Mouse (Mus musculus) thymus, postnatal 14 days (tissue): Measurements from ENCODE around the gene Rnf10.
A peak's percentile ranks its signal among the peaks of the same experiment; 100 is the strongest.

ENCODE experiments used
- DNase-seq: peaks from one replicate; pipeline ENCODE4 v3.0.0; 2021

Rnf10 gene

GRCm38 (mm10) chr5:115274771-115275170, 2.1 kb upstream of the Rnf10 start:
- DNase-seq = no peak

DNA sequence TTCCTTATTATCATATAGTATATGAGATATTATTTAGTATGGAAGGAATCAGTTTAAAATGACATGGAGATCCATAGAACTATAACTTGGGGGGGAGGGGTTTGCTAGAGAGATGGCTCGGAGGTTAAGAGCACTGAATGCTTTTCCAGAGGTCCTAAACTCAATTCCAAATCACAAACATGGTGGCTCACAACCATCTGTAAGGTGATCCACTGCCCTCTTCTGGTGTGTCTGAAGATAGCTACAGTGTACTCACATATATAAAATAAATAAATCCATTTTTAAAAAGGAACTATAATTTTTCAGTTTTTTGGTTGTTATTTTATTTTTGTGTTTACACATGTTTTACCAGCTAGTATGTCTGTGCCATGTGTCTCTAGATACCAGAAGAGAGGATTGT, 1.7 kb upstream of the Rnf10 start:
- no peak for DNase-seq

DNA sequence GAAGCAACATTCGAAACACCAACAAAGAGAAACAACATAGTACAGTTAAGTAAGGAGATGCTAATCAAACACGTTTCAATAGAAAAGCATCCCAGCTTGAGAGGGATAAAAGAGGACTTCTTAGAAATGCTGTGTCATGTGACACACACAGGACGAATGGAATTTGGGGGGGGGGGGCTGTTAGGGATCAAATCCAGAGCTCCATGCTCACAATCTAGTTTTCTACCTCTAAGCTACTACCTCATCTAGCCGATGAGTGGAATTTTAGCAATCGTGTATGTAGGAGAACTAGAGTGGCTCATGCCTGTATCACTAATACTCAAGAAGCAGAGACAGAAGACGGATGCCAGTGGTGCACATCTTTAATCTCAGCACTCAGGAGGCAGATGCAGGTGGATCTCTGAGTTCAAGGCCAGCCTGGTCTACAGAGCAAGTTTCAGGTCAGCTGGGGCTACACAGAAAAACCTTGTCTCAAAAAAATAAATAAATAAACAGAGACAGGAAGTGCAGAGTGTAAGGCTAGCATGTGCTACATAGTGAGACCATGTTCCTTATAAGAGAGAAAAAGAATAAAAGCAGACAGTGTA, 944 bp upstream of the Rnf10 start:
- no peak for DNase-seq

DNA sequence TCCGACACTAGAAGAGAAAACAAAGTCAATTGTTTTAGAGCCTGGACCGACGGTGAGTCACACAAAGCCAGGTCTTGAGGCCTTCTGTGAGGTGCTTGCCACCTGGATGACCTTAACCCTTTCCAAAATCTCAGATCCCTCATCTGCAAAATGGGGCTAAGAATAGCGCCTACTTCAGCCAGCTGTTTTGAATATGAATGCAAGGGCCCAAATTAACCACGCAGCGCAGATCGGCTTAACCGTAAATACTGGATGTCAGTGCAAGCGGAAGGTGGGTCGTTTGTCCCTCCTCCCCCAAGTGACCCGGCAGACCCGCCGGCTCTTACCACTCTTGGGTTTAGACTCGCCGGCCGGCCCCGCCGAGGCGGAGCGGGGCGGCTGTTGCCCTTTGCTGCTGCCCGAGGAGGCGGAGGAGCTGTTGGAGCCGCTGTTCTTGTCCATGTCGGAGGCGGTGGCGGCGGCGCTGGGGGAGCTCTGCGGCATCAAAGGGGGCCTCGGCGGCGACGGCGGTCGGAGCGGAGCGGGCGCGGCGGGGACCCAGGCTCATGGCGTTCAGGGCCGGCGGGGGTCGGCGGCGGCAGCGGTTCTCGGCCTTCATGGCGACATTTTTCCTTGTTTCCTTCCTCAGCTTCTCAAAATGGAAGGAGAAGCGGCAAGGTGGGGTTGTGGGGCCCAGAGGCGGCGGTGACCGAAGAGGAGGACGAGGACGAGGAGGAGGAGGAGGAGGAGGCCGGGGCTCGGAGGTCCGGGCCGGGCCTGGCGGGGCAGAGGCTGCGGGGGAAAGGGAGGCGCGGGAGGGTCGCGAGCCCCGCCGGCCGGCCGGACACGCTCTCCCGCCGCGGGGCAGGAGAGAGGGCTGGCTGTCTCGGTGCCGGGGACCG, 527 bp downstream of the Rnf10 start:
- peak; percentile 69 for DNase-seq

DNA sequence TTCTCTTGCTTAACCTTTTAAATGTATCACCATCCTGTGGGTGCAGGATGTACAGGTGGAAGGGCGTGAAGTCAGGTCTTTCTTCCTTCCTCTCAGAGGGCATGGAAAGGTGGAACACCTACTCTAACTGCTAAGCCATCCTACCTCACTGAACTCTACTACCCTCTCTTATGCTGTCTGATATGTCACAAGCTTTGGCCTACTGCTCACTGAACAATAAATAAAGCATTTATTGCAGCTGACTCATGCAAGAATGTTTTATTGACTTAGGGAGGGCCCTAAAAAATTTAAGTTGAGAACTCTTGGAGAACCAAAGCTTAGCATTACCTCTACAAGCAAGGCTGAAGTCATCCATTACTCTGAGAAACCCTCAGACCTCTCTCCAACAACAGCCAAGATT, 2.7 kb downstream of the Rnf10 start:
- no peak for DNase-seq

- no peak for DNase-seq
These were observed 4.4 kb downstream of the Rnf10 start for GRCm38 (mm10) chr5:115268266-115268665.

GRCm38 (mm10) chr5:115267469-115268045, 5.1 kb downstream of the Rnf10 start:
- DNase-seq = no peak

- DNase-seq = no peak
These were observed 5.8 kb downstream of the Rnf10 start for GRCm38 (mm10) chr5:115266787-115267468.

DNA sequence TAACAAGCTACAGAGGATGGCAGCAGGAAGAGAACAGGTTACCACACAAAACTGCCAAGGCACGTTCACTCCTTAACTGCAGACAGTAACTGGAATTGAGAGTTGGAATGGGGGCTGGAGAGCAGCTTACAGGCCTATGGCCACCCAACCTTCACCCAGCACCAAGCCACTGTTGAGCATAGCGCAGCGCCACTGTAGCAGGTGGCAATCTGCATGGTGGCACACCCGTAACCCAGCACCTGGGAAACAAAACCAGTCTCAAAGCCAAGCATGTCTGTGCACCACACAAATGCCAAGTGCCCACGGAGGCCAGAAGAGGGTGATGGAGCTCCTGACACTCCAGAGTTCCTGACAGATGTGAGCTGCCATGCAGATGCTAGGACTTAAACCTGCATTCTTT, 6.4 kb downstream of the Rnf10 start:
- no peak for DNase-seq

DNA sequence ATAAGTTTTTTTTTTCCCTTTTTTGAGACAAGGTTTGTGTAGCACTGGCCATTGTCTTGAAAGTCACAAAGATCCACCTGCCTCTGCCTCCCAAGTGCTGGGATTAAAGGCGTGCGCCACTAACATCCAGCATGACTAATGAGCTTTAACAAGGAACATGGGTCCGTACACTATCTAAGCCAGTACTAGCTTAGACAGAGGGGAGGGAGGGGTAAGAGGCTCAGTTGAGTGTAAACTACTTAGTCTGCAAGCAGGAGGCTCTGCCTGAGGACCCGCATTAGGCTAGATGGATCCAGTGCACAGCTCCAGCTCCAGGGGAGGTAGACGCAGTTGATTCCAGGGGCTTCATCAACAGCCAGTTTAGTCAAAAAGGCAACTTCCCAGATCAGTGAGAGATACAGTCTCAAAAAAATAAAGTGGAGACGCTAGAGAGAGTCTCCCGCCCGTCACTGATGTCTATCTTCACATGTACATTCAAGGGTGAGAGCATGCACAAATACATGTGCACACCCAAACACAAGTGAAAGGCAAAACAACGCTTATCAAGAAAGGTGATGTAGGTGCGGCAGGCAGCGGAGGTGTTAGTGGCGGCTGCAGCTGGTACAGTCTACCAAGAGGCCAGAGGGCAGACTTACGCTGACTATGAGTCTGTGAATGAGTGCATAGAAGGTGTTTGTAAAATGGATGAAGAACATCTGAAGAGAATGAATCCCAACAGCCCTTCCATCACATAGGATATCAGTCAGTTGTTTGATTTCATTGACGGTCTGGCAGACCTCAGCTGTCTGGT, 10.0 kb downstream of the Rnf10 start:
- no peak for DNase-seq

- no peak for DNase-seq
These were observed 10.8 kb downstream of the Rnf10 start for GRCm38 (mm10) chr5:115261880-115262279.

DNA sequence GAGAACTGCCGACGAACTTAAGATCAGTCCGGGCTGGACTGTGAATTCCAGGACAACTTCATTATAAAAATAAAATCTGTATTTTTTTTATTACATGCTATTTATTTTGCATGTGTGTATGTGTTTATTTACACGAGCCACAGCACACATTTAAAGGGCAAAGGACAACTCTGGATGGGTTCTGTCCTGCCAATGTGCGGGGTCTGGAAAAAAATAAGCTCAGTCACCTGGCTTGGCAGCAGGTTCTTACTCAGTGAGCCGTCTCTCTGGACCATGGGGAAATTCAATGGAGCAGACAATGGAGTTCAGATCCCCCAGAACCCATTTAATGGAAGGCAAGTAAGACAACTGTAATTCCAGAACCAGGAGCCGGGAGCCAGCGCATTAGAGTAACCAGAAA, 11.6 kb downstream of the Rnf10 start:
- DNase-seq = no peak

- DNase-seq = no peak
These were observed 12.3 kb downstream of the Rnf10 start for GRCm38 (mm10) chr5:115260356-115260755.

DNA sequence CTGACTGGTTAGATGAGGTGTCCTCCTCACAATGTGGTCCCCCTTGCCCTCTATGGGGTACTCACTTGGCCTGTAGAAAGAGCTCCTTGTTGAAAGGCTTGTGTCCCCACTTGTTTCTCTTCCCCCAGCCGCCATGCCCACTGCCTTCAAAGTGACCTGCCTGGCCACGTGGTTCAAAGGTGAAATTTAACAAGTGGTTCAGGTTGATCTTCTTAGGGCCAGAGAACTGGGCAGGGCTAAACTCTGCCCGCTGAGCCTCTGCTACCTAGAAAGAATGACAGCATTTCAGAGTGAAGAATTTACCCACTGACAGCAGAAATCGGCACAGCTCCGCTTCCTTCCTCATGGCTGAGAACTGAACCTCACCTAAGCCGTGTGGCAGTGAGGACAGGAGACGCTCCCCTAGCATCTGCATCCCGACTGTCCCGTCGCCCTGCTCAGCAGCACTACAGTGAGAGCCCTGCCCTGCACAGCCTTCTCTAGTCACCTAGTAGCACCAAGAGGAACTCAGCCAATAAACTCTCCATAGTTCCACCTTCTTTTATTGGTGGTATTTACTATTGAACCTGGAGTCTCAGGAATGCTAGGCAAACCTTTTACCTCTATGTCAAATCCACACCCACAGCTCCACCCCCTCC, 15.7 kb downstream of the Rnf10 start:
- no peak for DNase-seq

GRCm38 (mm10) chr5:115255472-115255871, 17.2 kb downstream of the Rnf10 start:
- DNase-seq = no peak

- DNase-seq = no peak
These were observed 32.5 kb downstream of the Rnf10 start for GRCm38 (mm10) chr5:115240191-115240590.

DNA sequence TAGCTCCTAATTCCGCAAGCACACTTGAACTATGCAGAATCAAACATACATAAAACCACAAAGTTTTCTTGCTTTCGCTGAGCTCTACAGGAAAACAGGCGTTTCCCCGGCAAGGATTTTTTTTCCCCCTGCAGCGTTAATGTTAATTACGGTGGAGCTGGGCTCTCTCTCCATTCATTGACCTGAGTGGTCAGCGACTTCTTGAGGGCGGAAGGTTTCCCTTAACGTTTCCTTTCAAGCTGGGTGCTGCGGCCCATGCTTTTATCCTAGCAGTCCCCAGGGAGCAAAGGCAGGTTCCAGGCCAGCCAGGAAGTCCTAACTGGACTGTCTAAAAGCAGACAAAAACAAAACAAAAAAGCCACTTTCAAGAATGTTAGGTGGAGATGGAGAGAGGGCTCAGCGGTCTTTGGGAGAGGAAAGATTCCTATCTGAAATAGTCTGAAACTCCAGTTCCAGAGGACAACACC, 33.9 kb downstream of the Rnf10 start:
- DNase-seq = no peak

GRCm38 (mm10) chr5:115237803-115238728, 34.6 kb downstream of the Rnf10 start:
- peak; percentile 95 for DNase-seq

DNA sequence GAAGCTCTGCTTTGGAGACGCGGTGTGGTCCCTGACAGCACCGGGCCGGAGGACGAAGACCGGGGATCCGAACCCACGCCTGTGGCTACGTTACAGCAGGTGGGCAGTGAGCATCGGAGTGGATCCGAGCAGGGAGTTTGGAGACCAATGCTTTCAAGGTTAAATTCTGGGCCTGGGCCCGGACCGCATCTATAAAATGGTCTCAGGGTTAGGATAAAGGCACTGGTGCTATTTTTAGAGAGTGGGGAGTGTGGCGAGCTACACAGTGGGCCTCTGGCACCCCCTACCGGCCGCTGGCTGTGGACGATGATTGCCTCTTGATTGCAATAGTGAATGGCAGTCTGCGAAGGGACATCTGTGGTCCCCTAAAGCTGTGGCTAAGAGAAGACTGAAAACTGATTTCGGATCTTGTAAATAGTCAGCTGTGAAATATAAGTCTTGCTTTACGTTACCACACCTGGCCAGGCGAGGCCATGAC, 36.9 kb downstream of the Rnf10 start, which contains the start of gene Pop5:
Pop5 (plus strand) TSS at position 51 of the 478 bp plus-strand sequence.
- peak; percentile 90 for DNase-seq

GRCm38 (mm10) chr5:115235323-115235771, 37.4 kb downstream of the Rnf10 start:
- peak; percentile 47 for DNase-seq

DNA sequence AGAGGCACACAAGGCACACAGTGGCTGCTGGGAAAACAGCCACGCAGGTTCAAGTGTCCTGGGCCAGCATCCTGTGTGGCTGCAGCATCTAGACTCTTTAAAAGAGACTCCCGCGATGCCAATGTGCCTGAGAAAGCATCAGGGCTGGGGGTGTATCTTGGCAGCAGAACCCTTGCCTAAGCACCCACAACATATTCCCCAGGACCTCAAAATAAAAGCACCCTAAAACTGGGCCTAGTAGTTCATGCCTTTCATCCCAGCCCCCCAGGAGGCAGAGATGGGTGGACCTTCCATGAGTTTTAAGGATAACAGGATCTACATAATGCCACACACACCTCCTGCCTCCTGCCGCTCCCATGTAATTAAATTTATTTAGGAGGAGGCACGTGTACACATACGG, 38.2 kb downstream of the Rnf10 start:
- DNase-seq = no peak
